Mouse (Mus musculus) common myeloid progenitor, adult 5-6 weeks (primary cell): ENCODE data around the gene Repin1. TPM values are rescaled to one million over a fixed set of nuclear protein-coding genes. Genes with fewer than 3 reads are reported as not detected.

ENCODE experiments used
- ATAC-seq: replicated peaks from 2 replicates; pipeline ENCODE4 v1.8.0; 2016; ENCODE audit warnings: low read depth, mild to moderate bottlenecking, moderate TSS enrichment, inconsistent platforms; ENCODE audit not compliant: poor library complexity, severe bottlenecking
- total RNA-seq: library from RNA; stranded (forward); fragments of 200-1000, 187-1606 nt; gene quantifications from 2 replicates; pipeline ENCODE4 v1.2.3, GENCODE M21; 2017

Repin1 gene
- 19.7 and 23.1 TPM in 2 replicates for total RNA-seq

- peak; percentile 77 for ATAC-seq
These were observed at the start of gene Repin1, which contains the start of gene Gm44965 for GRCm38 (mm10) chr6:48593158-48594042. TSS of gene Repin1 (plus strand) at chr6:48593883. TSS of gene Gm44965 (plus strand) at chr6:48593941.

- no peak for ATAC-seq
These were observed 48.4 kb upstream of the Repin1 start for GRCm38 (mm10) chr6:48545251-48545650.

GRCm38 (mm10) chr6:48546271-48546670, 47.4 kb upstream of the Repin1 start:
- peak; percentile 34 for ATAC-seq

DNA sequence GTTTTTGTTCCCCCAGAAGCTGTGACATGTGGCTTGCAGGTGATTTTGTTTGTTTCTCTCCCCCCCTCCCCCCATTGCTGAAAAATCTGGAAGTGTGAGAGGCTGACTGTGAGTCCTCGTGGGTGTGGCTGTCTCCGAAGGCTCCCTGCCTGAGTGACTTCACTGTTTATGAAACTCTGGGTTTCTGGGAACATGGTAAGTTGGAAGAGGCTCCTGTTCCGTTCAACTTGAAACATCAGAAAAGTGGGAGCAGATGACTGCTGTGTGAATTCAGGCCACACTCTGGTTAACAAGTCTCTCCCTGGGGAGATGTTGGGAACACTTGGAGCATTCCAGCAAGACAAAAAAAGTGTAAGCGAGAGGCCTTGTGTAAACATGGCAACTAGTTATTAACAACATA, 46.8 kb upstream of the Repin1 start:
- no peak for ATAC-seq

DNA sequence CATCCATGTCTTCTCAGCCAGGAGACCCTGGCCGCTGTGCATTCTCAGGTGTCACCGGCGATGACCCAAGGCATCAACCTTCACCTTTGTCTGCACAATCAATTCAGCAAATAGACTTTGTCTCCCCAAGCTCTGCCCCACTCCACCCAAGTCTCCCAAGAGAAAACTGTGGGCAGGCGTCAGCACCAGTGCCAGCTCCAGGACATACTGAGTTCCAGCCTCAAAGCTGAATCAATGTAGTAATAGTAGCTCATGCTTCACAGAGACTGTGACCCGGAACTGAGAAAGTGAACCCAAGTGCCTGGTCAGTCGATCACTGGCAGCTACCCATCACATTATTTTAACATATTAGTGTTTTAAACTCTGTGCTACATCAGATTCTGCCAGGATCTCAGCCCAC, 45.4 kb upstream of the Repin1 start:
- ATAC-seq: no peak

GRCm38 (mm10) chr6:48552918-48553317, 40.8 kb upstream of the Repin1 start:
- no peak for ATAC-seq

- no peak for ATAC-seq
These were observed 39.9 kb upstream of the Repin1 start for GRCm38 (mm10) chr6:48553819-48554218.

GRCm38 (mm10) chr6:48554280-48555103, 39.2 kb upstream of the Repin1 start, which contains the start of gene Lrrc61:
TSS of gene Lrrc61 (plus strand) at chr6:48554796.
- peak; percentile 95 for ATAC-seq

- peak; percentile 51 for ATAC-seq
These were observed 38.4 kb upstream of the Repin1 start for GRCm38 (mm10) chr6:48555104-48555890.

GRCm38 (mm10) chr6:48555956-48556355, 37.7 kb upstream of the Repin1 start:
- no peak for ATAC-seq

GRCm38 (mm10) chr6:48565693-48566310, 27.9 kb upstream of the Repin1 start:
- no peak for ATAC-seq

GRCm38 (mm10) chr6:48566312-48566711, 27.4 kb upstream of the Repin1 start:
- no peak for ATAC-seq

DNA sequence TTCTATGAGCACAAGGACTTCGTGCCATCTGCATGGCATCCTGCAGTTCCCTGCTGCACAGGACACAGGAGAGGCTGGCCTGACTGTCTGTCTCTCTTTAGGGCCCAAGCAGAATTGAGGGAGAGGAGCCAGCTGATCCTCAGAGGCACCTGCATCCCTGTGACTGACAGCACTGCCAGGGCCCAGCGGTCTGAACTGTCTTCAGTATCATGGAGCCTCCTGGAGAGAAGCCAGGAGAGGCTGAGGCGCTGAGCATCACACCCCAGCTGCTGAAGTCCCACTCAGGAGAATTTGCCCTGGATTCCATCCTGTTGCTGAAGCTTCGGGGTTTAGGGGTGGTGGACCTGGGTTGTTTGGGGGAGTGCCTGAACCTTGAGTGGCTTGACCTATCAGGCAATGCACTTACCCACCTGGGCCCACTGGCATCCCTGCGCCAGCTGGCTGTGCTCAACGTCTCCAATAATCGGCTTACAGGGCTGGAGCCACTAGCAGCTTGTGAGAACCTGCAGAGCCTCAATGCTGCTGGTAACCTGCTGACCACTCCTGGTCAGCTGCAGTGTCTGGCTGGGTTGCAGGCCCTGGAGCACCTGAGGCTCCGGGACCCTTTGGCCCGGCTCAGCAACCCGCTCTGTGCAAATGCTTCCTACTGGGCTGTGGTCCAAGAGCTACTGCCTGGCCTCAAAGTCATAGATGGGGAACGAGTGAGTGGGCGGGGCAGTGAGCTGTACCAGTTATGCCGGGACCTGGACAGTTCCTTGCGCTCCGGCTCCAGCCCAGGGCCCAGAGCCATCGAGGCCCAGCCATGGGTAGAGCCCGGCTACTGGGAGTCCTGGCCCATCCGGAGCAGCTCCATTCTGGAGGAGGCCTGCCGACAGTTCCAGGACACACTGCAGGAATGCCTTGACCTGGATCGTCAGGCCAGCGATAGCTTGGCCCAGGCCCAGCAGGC, 25.4 kb upstream of the Repin1 start:
- ATAC-seq: peak; percentile 91

DNA sequence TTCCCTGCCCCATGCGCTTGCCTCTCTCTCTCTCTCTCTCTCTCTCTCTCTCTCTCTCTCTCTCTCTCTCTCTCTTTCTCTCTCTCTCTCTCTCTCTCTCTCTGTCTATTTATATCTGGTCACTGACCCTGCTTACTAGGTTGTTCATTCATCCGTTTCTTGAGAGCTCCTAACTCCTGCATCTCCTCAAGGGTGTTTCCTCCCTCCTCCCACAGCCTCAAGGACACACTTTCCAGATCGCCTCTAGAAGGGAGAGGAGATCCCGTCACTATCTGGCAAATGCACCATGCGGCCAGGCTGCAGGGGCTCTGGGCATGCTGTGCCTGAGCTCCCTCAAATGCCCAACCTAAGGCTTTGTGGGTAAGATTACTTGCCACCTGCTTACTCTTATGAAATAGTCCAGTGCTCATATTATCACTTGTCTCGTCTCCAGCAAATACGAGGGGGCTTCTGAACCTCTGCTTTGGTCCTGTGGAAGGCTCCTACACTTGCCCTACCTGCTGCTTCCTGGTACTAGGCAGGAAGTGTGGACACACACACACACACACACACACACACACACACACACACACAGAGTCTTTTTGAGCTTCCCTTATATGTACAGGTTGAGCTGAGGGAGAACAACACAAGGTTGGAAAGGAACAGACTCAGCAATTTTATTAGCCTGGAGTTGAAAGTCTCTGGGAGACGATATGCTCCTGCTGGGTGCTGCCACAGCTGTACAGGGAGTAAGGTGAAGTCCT, 24.4 kb upstream of the Repin1 start:
- no peak for ATAC-seq

DNA sequence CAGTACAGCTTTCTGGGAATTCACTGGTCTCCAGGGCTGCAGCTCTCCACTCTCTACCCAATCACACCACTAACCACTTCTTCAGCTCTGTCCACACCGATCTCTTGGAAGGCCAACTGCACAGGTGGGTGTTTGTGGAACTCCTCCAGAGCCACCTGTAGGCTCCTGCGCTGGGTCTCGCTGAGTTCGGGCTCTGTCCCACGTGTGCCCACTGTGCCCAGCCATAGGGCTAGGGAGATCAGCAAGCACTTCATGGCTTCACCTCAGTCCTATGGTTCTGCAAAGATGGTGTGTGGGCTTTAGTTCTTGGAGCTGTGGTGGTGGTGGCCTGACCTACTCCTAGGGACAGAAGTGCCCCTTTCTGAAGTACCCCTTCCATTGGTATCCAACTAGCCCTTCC, 21.7 kb upstream of the Repin1 start:
- ATAC-seq: no peak

DNA sequence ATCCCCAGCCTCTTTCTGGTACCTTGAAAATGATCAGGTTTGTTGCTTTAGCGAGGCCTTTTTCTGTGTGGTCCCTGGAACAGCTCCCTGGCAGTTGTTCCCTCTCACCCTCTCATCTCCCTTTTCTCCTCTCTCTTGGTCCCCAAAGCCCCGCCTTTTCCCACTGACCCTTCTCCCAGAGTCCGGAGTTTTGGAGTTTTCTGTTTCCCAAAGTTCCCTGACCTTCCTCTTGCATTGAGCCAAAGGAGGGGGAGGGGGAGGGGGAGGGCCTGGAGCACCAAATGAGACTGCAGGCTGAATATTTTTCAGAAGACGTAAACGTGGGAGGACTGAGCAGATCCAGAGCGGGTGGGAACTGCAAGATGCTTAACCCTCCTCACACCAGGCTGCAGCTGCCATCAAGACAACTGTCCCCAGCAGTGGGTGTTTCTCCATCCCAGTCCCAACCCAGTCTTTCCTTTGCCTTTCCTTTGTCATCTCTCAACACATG, 21.1 kb upstream of the Repin1 start, which contains the start of gene Rarres2:
TSS of gene Rarres2 (minus strand) at position 218 of the 490 bp plus-strand sequence.
- no peak for ATAC-seq

DNA sequence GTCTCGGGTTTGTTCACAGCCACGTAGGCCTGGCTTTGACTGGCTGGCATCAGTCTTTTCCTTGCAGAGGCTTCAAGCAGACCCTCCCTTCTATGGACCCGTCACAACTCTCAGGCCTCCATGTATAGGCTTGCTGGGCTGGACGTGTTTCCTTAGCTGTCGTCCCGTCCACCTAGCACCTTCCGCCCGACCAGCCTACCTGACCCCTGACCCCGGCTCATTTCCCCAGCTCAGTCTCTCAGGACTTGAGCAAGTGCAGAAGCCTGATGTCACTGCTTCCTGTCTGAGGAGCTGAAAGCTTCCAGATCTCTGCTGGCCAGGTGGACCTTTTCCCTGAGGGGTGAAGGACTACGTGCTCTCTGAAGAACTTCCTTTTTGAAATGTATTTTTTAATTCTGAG, 20.4 kb upstream of the Repin1 start:
- ATAC-seq: no peak

DNA sequence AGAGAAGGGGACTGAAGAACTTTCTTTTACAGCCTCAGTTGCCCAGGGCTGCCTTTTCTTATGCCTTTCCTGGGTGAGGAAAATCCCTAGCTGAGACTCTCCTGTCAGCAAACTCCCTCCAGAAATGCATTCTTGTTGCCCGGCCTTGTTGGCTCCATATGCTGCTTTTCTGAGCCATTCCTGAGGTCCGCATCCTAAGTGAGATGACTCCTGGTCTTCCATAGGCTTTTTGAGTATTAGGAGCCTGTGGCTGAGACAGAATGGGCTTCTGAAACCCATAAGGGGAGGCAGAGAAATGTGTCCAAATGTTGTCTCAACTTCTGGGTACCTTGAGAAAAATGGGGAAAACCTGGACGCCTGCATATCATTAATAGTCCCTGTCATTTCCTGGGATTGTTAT, 19.7 kb upstream of the Repin1 start:
- ATAC-seq: no peak
